Mouse (Mus musculus): ENCODE measurements at regions not wholly inside any gene's neighbourhood (a gene's known extent, or its start where the extent isn't known, plus 50 kb on each side); places are given as distances from the start of the nearest gene placed in this dataset.

DNA sequence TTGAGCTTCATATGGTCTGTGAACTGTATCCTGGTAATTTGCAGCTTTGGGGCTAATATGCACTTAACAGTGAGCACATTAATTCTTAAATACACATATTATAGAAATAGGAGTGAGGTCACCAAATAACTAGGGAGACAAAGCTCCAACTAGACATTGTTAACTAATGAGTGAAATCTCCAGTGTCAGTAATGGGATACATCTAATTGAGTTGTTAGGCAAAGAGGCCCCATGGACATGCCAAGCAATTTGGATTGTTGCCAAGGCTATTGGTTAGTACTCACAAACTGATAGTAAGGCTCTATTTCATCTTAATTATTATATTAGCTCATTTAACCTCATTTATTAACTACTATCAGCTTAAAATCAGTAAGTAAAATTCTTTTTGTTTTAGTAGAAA is 698.5 kb downstream of the Triml1 start:
- no peak overlapping the region for H3K9ac ChIP-seq (ENCODE audit: low read length)
- H3K4me1 ChIP-seq (ENCODE audit: control insufficient read depth, insufficient read depth, low read length): no peaks in the 10 kb centered on the region
- no peak for ATAC-seq (replicated peaks; ENCODE audit: extremely low read depth, insufficient read depth, low FRiP score)
- no peak overlapping the region for H3K4me2 ChIP-seq (ENCODE audit: low read depth, low read length)
- H3K27ac ChIP-seq (ENCODE audit: low read length): no peak overlapping the region
- no peaks in the 10 kb centered on the region for H3K27me3 ChIP-seq (ENCODE audit: control insufficient read depth, insufficient read depth, low read length)
- no peak overlapping the region for H3K4me3 ChIP-seq (ENCODE audit: low read length)
- no peaks in the 10 kb centered on the region for H3K9me3 ChIP-seq (replicated peaks; ENCODE audit: control insufficient read depth, low read length)
- H3K36me3 ChIP-seq (ENCODE audit: control insufficient read depth, insufficient read depth): no peaks in the 10 kb centered on the region

DNA sequence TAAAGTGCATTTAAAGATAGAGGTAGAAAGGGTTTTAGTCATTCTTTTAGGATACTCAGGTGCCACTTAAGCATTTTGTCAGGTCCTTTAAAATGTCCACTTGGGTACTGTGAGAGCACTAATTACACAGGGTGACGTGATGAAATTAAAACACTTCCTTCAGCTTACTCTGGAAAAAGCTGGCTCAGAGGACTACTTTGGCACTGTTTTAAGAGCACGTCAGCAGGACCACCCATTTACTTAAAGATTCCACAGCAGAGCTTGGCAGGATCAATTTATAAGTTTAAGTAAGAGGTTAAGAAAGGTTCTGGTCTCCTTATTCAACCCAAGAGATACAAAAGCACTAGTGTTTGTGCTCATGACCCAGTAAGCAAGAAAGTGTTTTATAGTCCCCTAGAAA is 738.7 kb downstream of the Triml1 start:
- Histone ChIP-seq H3K27ac (ENCODE audit: low read length) (no peak overlapping the region), H3K27me3 (ENCODE audit: control insufficient read depth, insufficient read depth, low read length) (no peaks in the 10 kb centered on the region), H3K36me3 (ENCODE audit: control insufficient read depth, insufficient read depth) (no peaks in the 10 kb centered on the region), H3K9me3 (replicated peaks; ENCODE audit: control insufficient read depth, low read length) (no peaks in the 10 kb centered on the region), H3K4me1 (ENCODE audit: control insufficient read depth, insufficient read depth, low read length) (no peaks in the 10 kb centered on the region), H3K4me3 (ENCODE audit: low read length) (no peak overlapping the region), H3K9ac (ENCODE audit: low read length) (no peak overlapping the region), H3K4me2 (ENCODE audit: low read depth, low read length) (no peak overlapping the region)
- 44% methylated on average over 2 of the region's 2 CpGs for WGBS
- no peak for ATAC-seq (replicated peaks; ENCODE audit: extremely low read depth, insufficient read depth, low FRiP score)

DNA sequence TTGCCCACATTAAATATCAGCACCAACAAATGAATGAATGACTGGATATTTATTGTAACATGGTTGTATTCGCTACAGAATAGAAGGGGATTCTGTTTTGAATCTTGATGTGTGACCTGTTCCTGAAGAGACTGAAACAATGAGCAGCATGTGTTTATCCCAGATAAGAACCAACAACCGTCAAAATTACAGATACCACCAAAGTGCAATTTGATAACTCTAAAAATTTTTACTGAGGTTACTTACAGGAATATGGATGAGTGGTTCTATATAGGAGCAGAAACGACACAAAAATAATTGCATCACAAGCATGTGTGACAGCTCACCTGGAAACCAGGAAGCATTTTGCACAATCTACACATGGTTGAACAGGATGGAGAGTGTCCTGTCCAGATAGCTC is 744.4 kb downstream of the Triml1 start:
- no peaks in the 10 kb centered on the region for H3K36me3 ChIP-seq (ENCODE audit: control insufficient read depth, insufficient read depth)
- H3K9ac ChIP-seq (ENCODE audit: low read length): no peak overlapping the region
- H3K27me3 ChIP-seq (ENCODE audit: control insufficient read depth, insufficient read depth, low read length): no peaks in the 10 kb centered on the region
- 63% methylated on average over 3 of the region's 3 CpGs for WGBS
- ATAC-seq (replicated peaks; ENCODE audit: extremely low read depth, insufficient read depth, low FRiP score): no peak
- H3K27ac ChIP-seq (ENCODE audit: low read length): no peak overlapping the region
- H3K4me3 ChIP-seq (ENCODE audit: low read length): no peak overlapping the region
- H3K4me1 ChIP-seq (ENCODE audit: control insufficient read depth, insufficient read depth, low read length): no peaks in the 10 kb centered on the region
- H3K9me3 ChIP-seq (replicated peaks; ENCODE audit: control insufficient read depth, low read length): no peaks in the 10 kb centered on the region
- no peak overlapping the region for H3K4me2 ChIP-seq (ENCODE audit: low read depth, low read length)

DNA sequence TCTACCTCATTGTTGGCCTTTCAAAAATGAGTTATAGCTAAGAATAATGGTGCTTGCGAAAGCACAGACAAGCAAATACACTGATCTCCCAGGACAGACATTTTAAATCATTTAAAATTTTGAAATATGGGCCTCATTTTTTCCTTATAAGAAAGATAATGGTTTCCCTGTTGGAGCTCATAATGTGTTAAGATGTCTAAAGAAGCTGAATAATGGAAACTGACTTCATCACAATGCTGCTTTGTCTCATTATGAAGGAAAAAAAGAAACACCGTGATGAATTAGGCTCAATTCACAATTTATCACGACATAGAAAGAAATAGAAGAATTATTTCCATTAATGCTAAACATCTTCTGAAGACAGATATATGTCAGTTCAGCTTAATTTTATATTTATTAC is 752.5 kb downstream of the Triml1 start:
- H3K9ac ChIP-seq (ENCODE audit: low read length): no peak overlapping the region
- ATAC-seq (replicated peaks; ENCODE audit: extremely low read depth, insufficient read depth, low FRiP score): no peak
- H3K4me3 ChIP-seq (ENCODE audit: low read length): no peak overlapping the region
- no peaks in the 10 kb centered on the region for H3K36me3 ChIP-seq (ENCODE audit: control insufficient read depth, insufficient read depth)
- H3K27ac ChIP-seq (ENCODE audit: low read length): no peak overlapping the region
- H3K27me3 ChIP-seq (ENCODE audit: control insufficient read depth, insufficient read depth, low read length): no peaks in the 10 kb centered on the region
- no peaks in the 10 kb centered on the region for H3K4me1 ChIP-seq (ENCODE audit: control insufficient read depth, insufficient read depth, low read length)
- H3K4me2 ChIP-seq (ENCODE audit: low read depth, low read length): no peak overlapping the region
- no peaks in the 10 kb centered on the region for H3K9me3 ChIP-seq (replicated peaks; ENCODE audit: control insufficient read depth, low read length)
- WGBS: 74% methylated on average over 3 of the region's 3 CpGs

DNA sequence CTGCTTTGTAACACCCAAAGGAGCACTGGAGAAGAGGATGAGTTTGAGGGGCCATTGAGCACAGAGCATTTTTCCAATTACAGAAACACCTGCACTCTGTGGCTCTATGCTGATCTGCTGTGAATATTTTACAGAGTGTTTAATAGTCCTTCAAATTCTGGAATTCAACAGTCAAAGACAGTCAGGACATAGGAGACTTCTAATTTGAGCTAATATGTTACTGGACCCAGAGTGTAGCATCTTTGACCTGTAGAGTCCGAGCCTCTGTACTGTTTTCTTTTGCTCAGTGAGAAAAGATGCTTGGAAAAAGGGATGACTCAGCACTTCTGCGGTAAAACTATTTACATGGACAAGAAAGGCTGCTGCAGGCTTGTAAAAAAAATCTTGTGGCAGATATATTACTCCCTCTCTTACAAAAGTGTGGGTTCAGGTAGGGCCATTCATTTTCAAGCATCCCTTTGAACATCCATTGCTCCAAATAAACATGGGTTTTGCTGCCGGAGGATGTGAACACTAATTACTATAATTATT is 793.1 kb downstream of the Triml1 start:
- ATAC-seq (replicated peaks; ENCODE audit: extremely low read depth, insufficient read depth, low FRiP score): no peak
- Histone ChIP-seq H3K27me3 (ENCODE audit: control insufficient read depth, insufficient read depth, low read length) (no peaks in the 10 kb centered on the region), H3K9me3 (replicated peaks; ENCODE audit: control insufficient read depth, low read length) (no peaks in the 10 kb centered on the region), H3K4me3 (ENCODE audit: low read length) (no peak overlapping the region), H3K9ac (ENCODE audit: low read length) (no peak overlapping the region), H3K27ac (ENCODE audit: low read length) (no peak overlapping the region), H3K36me3 (ENCODE audit: control insufficient read depth, insufficient read depth) (no peaks in the 10 kb centered on the region), H3K4me2 (ENCODE audit: low read depth, low read length) (no peak overlapping the region), H3K4me1 (ENCODE audit: control insufficient read depth, insufficient read depth, low read length) (no peaks in the 10 kb centered on the region)
- WGBS: 58% methylated on average over 3 of the region's 3 CpGs

DNA sequence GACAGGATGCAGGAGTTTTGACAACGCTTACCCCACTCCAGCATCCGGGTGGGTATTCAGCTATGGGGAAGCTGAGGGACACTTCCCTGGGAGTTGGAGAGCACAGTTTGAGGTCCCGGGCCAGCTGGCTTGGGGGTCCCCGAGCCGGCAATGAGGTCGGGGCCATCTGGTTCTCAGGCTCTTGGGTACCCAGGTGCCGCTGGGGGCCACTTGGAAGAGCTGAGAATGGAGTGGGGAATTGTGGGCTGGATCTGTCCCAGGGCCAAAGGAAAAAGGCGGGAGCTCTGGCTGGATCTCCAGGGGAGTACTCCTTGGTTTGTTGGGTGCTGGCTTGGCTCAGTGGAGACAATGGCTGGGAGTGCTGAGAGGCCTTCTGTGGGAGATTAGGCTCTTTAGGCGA is 806.6 kb downstream of the Triml1 start:
- 84% methylated on average over 9 of the region's 9 CpGs for WGBS
- Histone ChIP-seq H3K4me1 (ENCODE audit: control insufficient read depth, insufficient read depth, low read length) (no peaks in the 10 kb centered on the region), H3K27me3 (ENCODE audit: control insufficient read depth, insufficient read depth, low read length) (no peaks in the 10 kb centered on the region), H3K27ac (ENCODE audit: low read length) (no peak overlapping the region), H3K36me3 (ENCODE audit: control insufficient read depth, insufficient read depth) (no peaks in the 10 kb centered on the region), H3K4me3 (ENCODE audit: low read length) (no peak overlapping the region), H3K4me2 (ENCODE audit: low read depth, low read length) (no peak overlapping the region), H3K9ac (ENCODE audit: low read length) (no peak overlapping the region), H3K9me3 (replicated peaks; ENCODE audit: control insufficient read depth, low read length) (no peaks in the 10 kb centered on the region)
- ATAC-seq (replicated peaks; ENCODE audit: extremely low read depth, insufficient read depth, low FRiP score): no peak

DNA sequence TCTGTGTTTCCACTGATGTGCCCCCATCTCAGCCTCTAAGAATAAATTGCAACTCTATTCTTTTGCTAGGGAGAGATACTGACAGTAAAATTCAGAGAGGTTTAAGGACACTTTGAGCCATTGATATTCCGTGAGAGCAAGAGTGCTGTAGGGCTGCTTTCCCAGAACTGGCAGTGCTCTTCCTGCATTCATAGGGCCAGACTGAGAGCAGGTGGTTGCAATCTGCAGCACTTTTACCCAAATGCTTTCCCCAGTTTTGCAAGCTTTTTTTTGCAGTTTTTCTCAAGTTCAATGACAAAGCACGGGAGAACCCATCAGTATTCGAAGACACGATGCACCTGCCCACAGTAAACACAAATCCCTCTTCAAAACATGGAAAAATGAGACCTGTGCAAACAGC is 816.6 kb downstream of the Triml1 start:
- no peak overlapping the region for H3K27ac ChIP-seq (ENCODE audit: low read length)
- H3K9ac ChIP-seq (ENCODE audit: low read length): no peak overlapping the region
- no peaks in the 10 kb centered on the region for H3K4me1 ChIP-seq (ENCODE audit: control insufficient read depth, insufficient read depth, low read length)
- no peak for ATAC-seq (replicated peaks; ENCODE audit: extremely low read depth, insufficient read depth, low FRiP score)
- no peaks in the 10 kb centered on the region for H3K9me3 ChIP-seq (replicated peaks; ENCODE audit: control insufficient read depth, low read length)
- no peak overlapping the region for H3K4me2 ChIP-seq (ENCODE audit: low read depth, low read length)
- no peaks in the 10 kb centered on the region for H3K27me3 ChIP-seq (ENCODE audit: control insufficient read depth, insufficient read depth, low read length)
- H3K36me3 ChIP-seq (ENCODE audit: control insufficient read depth, insufficient read depth): no peaks in the 10 kb centered on the region
- H3K4me3 ChIP-seq (ENCODE audit: low read length): no peak overlapping the region
- WGBS: 70% methylated on average over 4 of the region's 4 CpGs

DNA sequence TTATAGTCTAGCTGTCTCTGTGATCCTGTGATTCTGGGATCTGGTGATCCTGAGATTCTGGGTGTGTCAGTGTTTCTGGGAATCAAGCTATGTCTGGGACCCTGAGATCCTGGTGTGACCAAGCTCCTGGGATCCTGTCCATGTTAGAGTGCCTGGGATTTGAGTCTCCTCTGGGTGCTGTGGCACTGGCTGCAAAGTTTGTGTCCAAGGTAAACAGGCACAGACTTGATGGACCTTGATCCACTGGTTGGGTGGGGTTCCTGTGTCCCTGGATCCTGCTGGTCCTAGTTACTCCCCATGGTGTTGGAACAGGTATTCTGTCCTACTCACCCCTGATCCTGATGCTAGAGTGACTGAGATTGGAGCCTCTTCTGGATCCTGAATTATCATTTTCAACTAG is 818.4 kb downstream of the Triml1 start:
- H3K27ac ChIP-seq (ENCODE audit: low read length): no peak overlapping the region
- H3K36me3 ChIP-seq (ENCODE audit: control insufficient read depth, insufficient read depth): no peaks in the 10 kb centered on the region
- no peaks in the 10 kb centered on the region for H3K9me3 ChIP-seq (replicated peaks; ENCODE audit: control insufficient read depth, low read length)
- no peak overlapping the region for H3K9ac ChIP-seq (ENCODE audit: low read length)
- no peak overlapping the region for H3K4me2 ChIP-seq (ENCODE audit: low read depth, low read length)
- no peak overlapping the region for H3K4me3 ChIP-seq (ENCODE audit: low read length)
- no peaks in the 10 kb centered on the region for H3K27me3 ChIP-seq (ENCODE audit: control insufficient read depth, insufficient read depth, low read length)
- no peaks in the 10 kb centered on the region for H3K4me1 ChIP-seq (ENCODE audit: control insufficient read depth, insufficient read depth, low read length)
- ATAC-seq (replicated peaks; ENCODE audit: extremely low read depth, insufficient read depth, low FRiP score): no peak

DNA sequence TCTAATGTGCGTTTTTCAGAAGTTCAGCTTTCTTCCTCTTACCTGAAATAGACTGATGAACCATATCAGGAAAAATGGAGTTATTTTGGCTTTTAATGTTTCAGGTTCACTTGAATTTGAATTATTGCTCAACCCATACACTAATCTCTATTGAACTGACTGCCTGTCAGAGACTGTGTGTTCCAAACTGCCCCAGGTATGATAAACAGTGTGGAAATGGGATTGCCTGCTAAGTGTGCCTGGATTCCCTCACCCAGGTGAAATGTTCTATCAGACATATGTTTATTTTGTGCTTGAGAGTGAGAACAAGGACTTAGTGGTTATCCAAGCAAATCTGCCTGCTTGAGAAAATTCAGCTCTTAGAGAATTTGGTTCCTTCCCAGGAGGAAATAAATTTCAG is 830.2 kb downstream of the Triml1 start:
- ATAC-seq (replicated peaks; ENCODE audit: extremely low read depth, insufficient read depth, low FRiP score): no peak
- Histone ChIP-seq H3K27ac (ENCODE audit: low read length) (no peak overlapping the region), H3K36me3 (ENCODE audit: control insufficient read depth, insufficient read depth) (no peaks in the 10 kb centered on the region), H3K4me2 (ENCODE audit: low read depth, low read length) (no peak overlapping the region), H3K4me3 (ENCODE audit: low read length) (no peak overlapping the region), H3K9me3 (replicated peaks; ENCODE audit: control insufficient read depth, low read length) (no peaks in the 10 kb centered on the region), H3K9ac (ENCODE audit: low read length) (no peak overlapping the region), H3K27me3 (ENCODE audit: control insufficient read depth, insufficient read depth, low read length) (no peaks in the 10 kb centered on the region), H3K4me1 (ENCODE audit: control insufficient read depth, insufficient read depth, low read length) (no peaks in the 10 kb centered on the region)
- 78% methylated on average over 1 of the region's 1 CpGs for WGBS

DNA sequence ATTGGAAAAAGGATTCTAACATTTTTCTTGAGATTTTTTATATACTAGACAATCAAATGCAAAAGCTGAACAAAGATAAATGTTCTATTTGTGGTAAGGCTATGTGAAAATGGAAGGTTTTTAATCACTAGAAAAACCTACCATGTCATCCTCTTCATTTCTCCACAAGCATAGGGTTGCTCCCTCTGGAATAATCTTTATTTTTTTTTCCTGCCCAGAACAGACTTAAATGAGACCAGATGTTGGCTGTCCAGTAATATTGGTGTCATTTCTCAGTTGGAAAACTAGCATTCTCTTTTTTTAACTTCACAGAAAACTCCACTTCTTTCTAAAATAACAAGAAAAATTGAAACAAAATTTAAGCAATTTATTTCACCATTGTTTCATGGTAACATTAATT is 849.9 kb downstream of the Triml1 start:
- Histone ChIP-seq H3K4me1 (ENCODE audit: control insufficient read depth, insufficient read depth, low read length) (no peaks in the 10 kb centered on the region), H3K9ac (ENCODE audit: low read length) (no peak overlapping the region), H3K27ac (ENCODE audit: low read length) (no peak overlapping the region), H3K36me3 (ENCODE audit: control insufficient read depth, insufficient read depth) (no peaks in the 10 kb centered on the region), H3K4me2 (ENCODE audit: low read depth, low read length) (no peak overlapping the region), H3K27me3 (ENCODE audit: control insufficient read depth, insufficient read depth, low read length) (no peaks in the 10 kb centered on the region), H3K9me3 (replicated peaks; ENCODE audit: control insufficient read depth, low read length) (no peaks in the 10 kb centered on the region), H3K4me3 (ENCODE audit: low read length) (no peak overlapping the region)
- no peak for ATAC-seq (replicated peaks; ENCODE audit: extremely low read depth, insufficient read depth, low FRiP score)

Measured in heart, embryonic 16.5 days (tissue).